Mouse (Mus musculus) midbrain, postnatal 0 days (tissue): ENCODE results near the gene Uhrf1bp1. TPM values are rescaled to one million over a fixed set of nuclear protein-coding genes. Genes with fewer than 3 reads are reported as not detected.

Experiments
- ATAC-seq: fragments of 200-750 bp; cut with Nextera tagmentation; 2 replicates; pipeline ENCODE4 v1.8.0; 2017; ENCODE audit warnings: moderate number of reproducible peaks, mild to moderate bottlenecking, moderate TSS enrichment, moderate library complexity; ENCODE audit not compliant: low FRiP score
- DNase-seq: peaks from one replicate; pipeline ENCODE4 v3.0.0-alpha.2; 2015; ENCODE audit warnings: low spot score
- H3K27ac ChIP-seq: fragments of 300-500 bp; sonication (generic); 2 replicates; pipeline ENCODE4 v1.5.1; 2014; ENCODE audit warnings: low read depth, mild to moderate bottlenecking, low read length, mixed read lengths
- H3K27me3 ChIP-seq: fragments of 300-500 bp; sonication (generic); 2 replicates; pipeline ENCODE4 v1.6.1; 2014; ENCODE audit warnings: low read length, control low read depth, mixed read lengths; ENCODE audit not compliant: insufficient read depth
- H3K36me3 ChIP-seq: fragments of 300-500 bp; sonication (generic); 2 replicates; pipeline ENCODE4 v1.6.1; 2014; ENCODE audit warnings: low read length, control low read depth, mixed read lengths; ENCODE audit not compliant: insufficient read depth
- H3K4me1 ChIP-seq: fragments of 300-500 bp; sonication (generic); 2 replicates; pipeline ENCODE4 v1.6.1; 2014; ENCODE audit warnings: mild to moderate bottlenecking, control low read depth, antibody characterized with exemption, low read length, mixed read lengths; ENCODE audit not compliant: insufficient read depth
- H3K4me2 ChIP-seq: fragments of 300-500 bp; sonication (generic); 2 replicates; pipeline ENCODE4 v1.6.1; 2014; ENCODE audit warnings: low read depth, mild to moderate bottlenecking, low read length, mixed read lengths; ENCODE audit not compliant: poor library complexity, severe bottlenecking
- H3K4me3 ChIP-seq: fragments of 300-500 bp; sonication (generic); 2 replicates; pipeline ENCODE4 v1.5.1; 2014; ENCODE audit warnings: low read depth, mild to moderate bottlenecking, low read length, moderate library complexity
- H3K9ac ChIP-seq: fragments of 300-500 bp; sonication (generic); replicated peaks from 2 replicates; pipeline ENCODE4 v1.6.1; 2014; ENCODE audit warnings: mild to moderate bottlenecking, low read length, moderate library complexity, mixed read lengths; ENCODE audit not compliant: poor library complexity, severe bottlenecking
- H3K9me3 ChIP-seq: fragments of 300-500 bp; sonication (generic); 2 replicates; pipeline ENCODE4 v1.6.1; 2016; ENCODE audit warnings: low read length, control low read depth
- CTCF ChIP-seq: IDR thresholded peaks from 2 replicates; pipeline ENCODE4 v1.5.1; 2016; ENCODE audit warnings: antibody characterized with exemption, mild to moderate bottlenecking
- WGBS: fragments of 180-500 bp; shearing (Covaris S2); extraction: QIAGEN DNeasy Blood & Tissue Kit; methylation state at CpG from one replicate; pipeline ENCODE4 v1.1.7; 2014; 5-methylcytosine and 5-hydroxymethylcytosine counted together
- polyA plus RNA-seq: library from polyadenylated mRNA; unstranded; fragments of >200 nt; fragmentation: Nextera tagmentation; extraction: Ambion mirVana; gene quantifications from 2 replicates; pipeline ENCODE4 v1.2.1, GENCODE M21; 2015
- total RNA-seq: library from RNA; depleted of rRNA; stranded (reverse); fragments of >200 nt; gene quantifications from 2 replicates; pipeline ENCODE4 v1.2.3, GENCODE M21; 2014

Gene Uhrf1bp1
- total and polyA plus RNA-seq, 2 experiments from 2014 or later, result 4.5 to 18.0 TPM

DNA sequence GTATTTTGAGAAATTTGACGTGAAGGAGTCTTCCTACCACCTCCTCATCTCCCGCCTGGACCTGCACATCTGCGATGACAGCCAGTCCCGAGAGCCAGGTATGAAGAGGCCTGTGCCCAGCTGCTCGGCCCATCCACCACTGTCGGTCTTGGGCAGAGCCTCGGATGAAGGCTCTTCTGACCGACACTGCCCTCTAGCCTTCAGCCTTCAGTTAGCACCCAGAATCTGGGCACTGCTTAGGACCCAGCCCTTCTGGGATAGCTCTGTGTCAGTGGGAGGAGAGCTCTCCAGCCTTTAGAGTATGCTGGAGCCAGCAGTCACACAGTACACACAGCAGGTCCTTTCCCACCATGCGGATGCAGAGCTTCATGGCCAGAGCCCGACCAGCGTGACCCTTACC, 25.3 kb downstream of the Uhrf1bp1 start:
- DNase-seq (peak; percentile 35), ATAC-seq (no peak)
- no peak overlapping the region for H3K4me2 ChIP-seq
- 62% methylated on average over 11 of the region's 11 CpGs for WGBS
- no peak overlapping the region for H3K4me3 ChIP-seq
- H3K36me3 ChIP-seq, result peaks cover 72% of the 10 kb centered on the region
- TF ChIP-seq CTCF, result peak; percentile 54
- H3K27ac ChIP-seq, result no peak overlapping the region
- no peak overlapping the region for H3K9ac ChIP-seq
- no peaks in the 10 kb centered on the region for H3K4me1 ChIP-seq
- no peaks in the 10 kb centered on the region for H3K9me3 ChIP-seq
- no peaks in the 10 kb centered on the region for H3K27me3 ChIP-seq

DNA sequence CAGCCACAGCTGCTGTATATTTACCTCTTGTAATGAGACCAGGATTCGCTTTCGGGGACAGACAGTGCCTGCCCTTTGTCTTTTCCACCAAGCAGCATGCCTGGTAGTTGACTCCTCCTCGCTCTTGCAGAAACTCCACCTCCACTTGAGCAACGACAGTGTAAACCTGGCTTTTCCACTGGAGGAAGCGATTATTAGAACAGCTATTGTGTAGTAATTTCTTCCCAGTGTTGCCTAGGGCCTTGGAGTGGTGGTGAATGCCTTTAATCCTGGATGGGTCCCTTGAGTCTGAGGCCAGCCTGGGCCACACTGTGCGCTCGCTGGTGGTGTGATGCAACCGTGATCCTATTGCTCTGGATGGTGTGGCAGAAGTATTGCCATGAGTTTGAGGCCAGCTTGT, 26.9 kb downstream of the Uhrf1bp1 start:
- Histone ChIP-seq H3K4me2 (no peak overlapping the region), H3K4me1 (no peaks in the 10 kb centered on the region), H3K27me3 (no peaks in the 10 kb centered on the region), H3K27ac (no peak overlapping the region), H3K36me3 (peaks cover 86% of the 10 kb centered on the region), H3K9ac (no peak overlapping the region), H3K9me3 (no peaks in the 10 kb centered on the region), H3K4me3 (no peak overlapping the region)
- ATAC-seq (no peak), DNase-seq (no peak)
- no peak for TF ChIP-seq CTCF
- WGBS, result 94% methylated on average over 8 of the region's 8 CpGs

DNA sequence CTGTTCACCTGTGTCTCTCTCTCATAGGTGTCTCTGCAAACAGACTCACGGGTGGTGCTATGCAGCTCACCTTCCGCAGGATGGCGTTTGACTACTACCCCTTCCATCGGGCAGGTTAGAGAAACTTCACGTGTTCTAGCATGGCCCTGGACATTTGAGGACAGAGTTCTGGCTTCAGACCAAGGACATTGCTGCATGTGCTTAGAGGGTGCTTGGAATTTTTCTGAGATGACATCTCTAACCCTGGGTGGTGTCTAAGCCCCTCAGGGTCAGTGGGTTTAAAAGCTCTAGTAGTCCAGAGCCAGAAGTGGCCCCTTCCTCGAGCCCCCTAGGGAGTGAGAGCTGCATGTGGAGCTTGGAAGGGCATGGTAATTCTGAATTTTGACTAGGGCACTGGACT, 27.8 kb downstream of the Uhrf1bp1 start:
- Histone ChIP-seq H3K4me2 (no peak overlapping the region), H3K27ac (no peak overlapping the region), H3K4me3 (no peak overlapping the region), H3K9ac (no peak overlapping the region), H3K9me3 (no peaks in the 10 kb centered on the region), H3K27me3 (no peaks in the 10 kb centered on the region), H3K36me3 (peaks cover 83% of the 10 kb centered on the region), H3K4me1 (no peaks in the 10 kb centered on the region)
- no peak for DNase-seq
- WGBS, result 94% methylated on average over 6 of the region's 6 CpGs
- TF ChIP-seq CTCF, result no peak
- ATAC-seq, result no peak

DNA sequence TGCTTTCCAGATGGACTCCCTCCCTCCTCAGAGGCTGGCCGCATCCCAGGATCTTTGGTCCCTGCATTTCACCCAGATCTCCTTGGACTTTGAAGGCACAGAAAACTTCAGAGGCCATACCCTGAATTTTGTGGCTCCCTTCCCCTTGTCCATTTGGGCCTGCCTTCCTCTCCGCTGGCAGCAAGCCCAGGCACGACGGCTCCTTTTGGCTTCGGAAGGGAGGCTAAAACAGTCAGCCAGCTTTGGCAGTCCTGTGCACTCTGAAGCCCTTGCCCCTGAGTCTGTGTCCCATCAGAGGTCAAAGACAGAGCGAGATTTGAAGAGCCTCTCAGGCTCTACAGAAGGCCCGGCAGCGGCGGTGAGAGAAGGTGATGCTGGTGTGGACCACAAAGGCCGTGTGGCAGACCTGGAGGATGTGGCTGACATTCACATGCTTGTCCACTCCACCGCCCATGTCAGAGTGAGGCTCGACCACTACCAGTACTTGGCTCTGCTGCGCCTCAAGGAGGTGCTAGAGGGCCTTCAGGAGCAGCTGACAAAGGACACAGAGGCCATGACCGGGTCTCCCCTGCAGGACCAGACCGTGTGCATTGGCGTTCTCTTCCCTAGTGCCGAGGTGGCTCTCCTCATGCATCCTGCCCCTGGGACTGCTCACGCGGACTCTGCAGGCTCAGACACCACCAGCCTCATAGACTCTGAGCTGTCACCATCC, 30.4 kb downstream of the Uhrf1bp1 start:
- TF ChIP-seq CTCF, result peak; percentile 38
- Histone ChIP-seq H3K36me3 (peaks cover 69% of the 10 kb centered on the region), H3K4me3 (no peak overlapping the region), H3K9ac (no peak overlapping the region), H3K27me3 (no peaks in the 10 kb centered on the region), H3K9me3 (no peaks in the 10 kb centered on the region), H3K27ac (no peak overlapping the region), H3K4me1 (no peaks in the 10 kb centered on the region), H3K4me2 (no peak overlapping the region)
- WGBS, result 80% methylated on average over 19 of the region's 19 CpGs
- ATAC-seq (no peak), DNase-seq (no peak)

DNA sequence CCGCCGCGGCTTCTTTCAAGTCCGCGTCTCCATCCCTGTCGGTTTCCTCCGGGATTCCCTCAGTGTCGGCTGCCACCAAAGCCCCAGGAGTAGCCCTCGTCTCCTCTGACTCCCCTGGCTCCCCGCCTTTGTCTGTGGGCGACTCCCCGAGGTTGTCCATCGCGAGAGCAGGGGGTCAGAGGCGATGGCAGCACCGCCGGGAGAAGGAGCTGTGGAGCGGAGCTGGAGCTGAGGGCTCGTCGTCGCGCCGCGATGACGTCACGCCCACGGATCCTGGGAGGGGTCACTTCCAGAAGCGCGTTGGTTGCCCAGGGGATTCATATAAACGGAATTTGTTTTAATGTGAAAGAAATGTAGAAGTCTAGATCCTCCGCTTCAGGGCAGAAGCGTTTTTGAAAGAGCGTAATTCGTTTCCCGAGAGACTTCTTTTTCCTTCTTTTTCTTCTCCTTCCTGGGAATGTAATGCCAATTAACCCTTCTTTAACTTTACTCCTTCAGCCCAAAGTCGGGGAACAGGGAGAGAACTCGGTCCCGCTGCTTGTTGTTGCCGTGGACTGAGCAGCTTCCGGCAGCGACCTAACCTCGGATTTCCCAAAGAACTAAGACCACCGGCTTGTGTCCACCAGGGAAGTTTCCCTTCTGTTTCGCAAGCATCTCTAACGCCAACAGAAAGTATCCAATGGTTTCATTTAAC, 51.4 kb downstream of the Uhrf1bp1 start:
- peak; percentile 60 for TF ChIP-seq CTCF
- ATAC-seq (peak; percentile 53), DNase-seq (peak; percentile 95)

More for the DNA sequence above, 51.4 kb downstream of the Uhrf1bp1 start:
- Histone ChIP-seq H3K27ac (peak overlapping the region; percentile 78), H3K9me3 (no peaks in the 10 kb centered on the region), H3K9ac (peak overlapping the region; percentile 86), H3K27me3 (no peaks in the 10 kb centered on the region), H3K4me3 (peak overlapping the region; percentile 91), H3K4me1 (peaks cover 8% of the 10 kb centered on the region), H3K4me2 (peak overlapping the region; percentile 87), H3K36me3 (peaks cover 11% of the 10 kb centered on the region; the same call in 1 of the 2 replicates)
- under 1% methylated on average over 45 of the region's 45 CpGs for WGBS
